28 mouse cellular contexts compared by ENCODE assay signal in genomic region chr10:67839156-67839555, GRCm38 (mm10).
DNase-seq lines count a peak whose midpoint lies in the region; ATAC-seq and TF ChIP-seq lines count a peak whose summit lies in the region.
"Had no signal": no experiment of that assay in that cellular context is flagged by ENCODE, and none has a peak within 500 bp of the region (broad histone marks: within the 10 kb centered on the region; RNA-seq: fewer than 3 reads in every experiment).

No protein-coding gene starts in this region.

- DNase-seq in embryonic facial prominence, embryonic 14.5 days (ENCODE audit: low spot score): peak; percentile 9
- DNase-seq in embryonic facial prominence, embryonic 10.5 days (ENCODE audit: low spot score): no peak
- DNase-seq in heart, adult 9 months (ENCODE audit: low spot score in 2 of 2): peak; percentile 21 to 39
- DNase-seq in heart, adult 8-10 months (ENCODE audit: low spot score): no peak
- peak; percentile 68 for DNase-seq in adipocyte (ENCODE audit: low spot score)
- DNase-seq in skeletal muscle tissue, adult 2 months (ENCODE audit: low read depth, low spot score): peak; percentile 75
- no peak for DNase-seq in lung, adult 2 months
- DNase-seq: adrenal gland, postnatal 25 days; cerebellum, adult 11-12 months; cerebellum, adult 9-11 months; embryo, embryonic 11 days; kidney, adult 8-10 months; kidney, postnatal 4 days; left cerebral cortex, postnatal 4 days; liver, postnatal 0 days; lung, postnatal 10 days; midbrain, embryonic 14.5 days had no signal

- H3K9me3 ChIP-seq in embryonic facial prominence, embryonic 14.5 days (ENCODE audit: control insufficient read depth, low read length): no peaks in the 10 kb centered on the region
- H3K9me3 ChIP-seq in embryonic facial prominence, embryonic 10.5 days: no peaks in the 10 kb centered on the region
- H3K9me3 ChIP-seq: embryonic facial prominence, embryonic 13.5 days; forebrain, embryonic 12.5 days; hindbrain, embryonic 13.5 days; liver, embryonic 12.5 days; stomach, embryonic 15.5 days had no signal

- no peaks in the 10 kb centered on the region for H3K36me3 ChIP-seq in embryonic facial prominence, embryonic 14.5 days (ENCODE audit: control insufficient read depth, insufficient read depth, low read length)
- H3K36me3 ChIP-seq in embryonic facial prominence, embryonic 10.5 days (replicated peaks): no peaks in the 10 kb centered on the region
- H3K36me3 ChIP-seq: embryonic facial prominence, embryonic 13.5 days; forebrain, embryonic 12.5 days; G1E; hindbrain, embryonic 13.5 days; liver, embryonic 12.5 days; stomach, embryonic 15.5 days had no signal

- H3K27me3 ChIP-seq in embryonic facial prominence, embryonic 14.5 days (replicated peaks; ENCODE audit: control insufficient read depth, insufficient read depth, low read length): no peaks in the 10 kb centered on the region
- no peaks in the 10 kb centered on the region for H3K27me3 ChIP-seq in embryonic facial prominence, embryonic 10.5 days (replicated peaks; ENCODE audit: low read depth, poor library complexity, severe bottlenecking)
- H3K27me3 ChIP-seq: embryonic facial prominence, embryonic 13.5 days; forebrain, embryonic 12.5 days; hindbrain, embryonic 13.5 days; liver, embryonic 12.5 days; stomach, embryonic 15.5 days had no signal

- ATAC-seq in embryonic facial prominence, embryonic 14.5 days (ENCODE audit: low read depth): no peak
- ATAC-seq: intestine, embryonic 16.5 days; liver, embryonic 12.5 days; liver, postnatal 0 days; Patski had no signal

- no peak overlapping the region for H3K27ac ChIP-seq in embryonic facial prominence, embryonic 14.5 days (replicated peaks; ENCODE audit: low read depth, low read length)
- H3K27ac ChIP-seq in embryonic facial prominence, embryonic 10.5 days (replicated peaks): no peak overlapping the region
- H3K27ac ChIP-seq: embryonic facial prominence, embryonic 13.5 days; forebrain, embryonic 12.5 days; heart, adult 2 months; hindbrain, embryonic 13.5 days; kidney, postnatal 0 days; liver, embryonic 12.5 days; macrophage; stomach, embryonic 15.5 days had no signal

- no peak for TF ChIP-seq POLR2A in lung, adult 2 months (IDR thresholded peaks at IDR 0.05; ENCODE audit: borderline replicate concordance, extremely low read depth, low read depth, low read length)

- no peak overlapping the region for H3K4me2 ChIP-seq in embryonic facial prominence, embryonic 14.5 days (ENCODE audit: low read depth, low read length)
- H3K4me2 ChIP-seq: embryonic facial prominence, embryonic 13.5 days; forebrain, embryonic 12.5 days; hindbrain, embryonic 13.5 days; liver, embryonic 12.5 days; stomach, embryonic 15.5 days had no signal

- H3K4me1 ChIP-seq in embryonic facial prominence, embryonic 14.5 days (ENCODE audit: control insufficient read depth, insufficient read depth, low read length): no peaks in the 10 kb centered on the region
- H3K4me1 ChIP-seq in embryonic facial prominence, embryonic 10.5 days: no peaks in the 10 kb centered on the region; the same call in 1 of the 2 replicates
- H3K4me1 ChIP-seq in lung, adult 2 months (ENCODE audit: control insufficient read depth, insufficient read depth, low read length): no peaks in the 10 kb centered on the region
- H3K4me1 ChIP-seq: forebrain, embryonic 12.5 days; hindbrain, embryonic 13.5 days; liver, embryonic 12.5 days; stomach, embryonic 15.5 days had no signal

- no peak overlapping the region for H3K9ac ChIP-seq in embryonic facial prominence, embryonic 14.5 days (ENCODE audit: low read depth, low read length)
- H3K9ac ChIP-seq: embryonic facial prominence, embryonic 13.5 days; forebrain, embryonic 12.5 days; hindbrain, embryonic 13.5 days; liver, embryonic 12.5 days; liver, postnatal 0 days; stomach, embryonic 15.5 days had no signal

- no peak for TF ChIP-seq CTCF in lung, adult 2 months (IDR thresholded peaks at IDR 0.05; ENCODE audit: insufficient read depth, low read length)

- WGBS in embryonic facial prominence, embryonic 14.5 days: 76% methylated on average over 3 of the region's 3 CpGs
- 88% methylated on average over 3 of the region's 3 CpGs for WGBS in embryonic facial prominence, embryonic 10.5 days
- 72% methylated on average over 3 of the region's 3 CpGs for WGBS in lung, adult 2 months

- H3K4me3 ChIP-seq in embryonic facial prominence, embryonic 14.5 days (ENCODE audit: low read depth, low read length): no peak overlapping the region
- H3K4me3 ChIP-seq in embryonic facial prominence, embryonic 10.5 days: no peak overlapping the region
- H3K4me3 ChIP-seq in lung, adult 2 months (replicated peaks; ENCODE audit: extremely low read depth, low read depth, low read length): no peak overlapping the region
- H3K4me3 ChIP-seq: embryonic facial prominence, embryonic 13.5 days; forebrain, embryonic 12.5 days; heart, adult 2 months; hindbrain, embryonic 13.5 days; liver, embryonic 12.5 days; stomach, embryonic 15.5 days had no signal

Comparison
In these comparisons a context has a peak if more than half of its experiments do, and no peak if none do; other contexts are left out.
1. DNase-seq: peak in embryonic facial prominence, embryonic 14.5 days (single experiment), heart, adult 9 months (2 of 2), adipocyte (single experiment) and skeletal muscle tissue, adult 2 months (single experiment); none in embryonic facial prominence, embryonic 10.5 days (single experiment), heart, adult 8-10 months (single experiment) and lung, adult 2 months (single experiment).